Mouse (Mus musculus): ENCODE data around the gene Ppp1r18. TPM values are rescaled to one million over a fixed set of nuclear protein-coding genes. Genes with fewer than 3 reads are reported as not detected.

The Ppp1r18 gene
- polyA plus RNA-seq, 1 experiment from 2014 or later: 19.4 TPM

DNA sequence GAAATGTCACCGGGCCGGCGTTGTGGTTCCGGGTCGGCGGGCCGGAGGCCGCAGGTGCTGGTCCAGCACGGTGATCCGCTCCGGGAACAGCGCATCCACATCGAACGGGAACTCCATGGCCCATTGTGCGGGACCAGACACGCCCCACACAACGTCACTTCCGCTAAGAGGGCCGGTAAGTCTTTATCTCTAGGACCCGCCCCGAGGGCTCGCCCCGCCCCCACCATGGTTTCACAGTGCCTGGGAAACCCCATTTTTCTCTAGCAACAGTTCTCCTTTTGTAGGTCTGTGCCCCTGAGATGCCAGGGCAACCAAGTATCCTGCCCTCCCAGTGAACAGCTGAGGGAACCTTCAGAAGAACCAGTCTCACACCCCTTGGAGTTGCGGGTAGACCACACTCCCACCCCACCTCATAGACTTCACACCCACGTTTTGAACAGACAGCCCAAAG is 44.6 kb downstream of the Ppp1r18 start, which contains the start of gene Atat1:
Gene Atat1, minus strand, starts transcription at position 157 of the 451 bp plus-strand sequence.
- ATAC-seq (ENCODE audit: insufficient number of reproducible peaks, insufficient read depth, low FRiP score, low read depth): peak; percentile 83
- H3K4me1 ChIP-seq (ENCODE audit: control insufficient read depth in 2 of 2, insufficient read depth in 2 of 2, low read length in 2 of 2): peaks cover 7 to 16% of the 10 kb centered on the region in 2 experiments
- H3K36me3 ChIP-seq (ENCODE audit: control insufficient read depth, insufficient read depth, low read length): peaks cover 75% of the 10 kb centered on the region
- H3K27ac ChIP-seq (replicated peaks in 1 of 2; ENCODE audit: control insufficient read depth in 1 of 2, insufficient read depth in 1 of 2, low read depth in 2 of 2, low read length in 2 of 2): peak within 1 kb of the TSS; percentile 69 to 78
- peak within 1 kb of the TSS; percentile 86 for H3K9ac ChIP-seq (ENCODE audit: low read length)
- H3K9me3 ChIP-seq (ENCODE audit: control insufficient read depth, low read length): no peaks in the 10 kb centered on the region
- H3K4me3 ChIP-seq (ENCODE audit: control insufficient read depth in 1 of 2, insufficient read depth in 1 of 2, low read depth in 1 of 2, low read length in 2 of 2): peak within 1 kb of the TSS; percentile 75 to 97
- WGBS: 4% methylated on average over 25 of the region's 25 CpGs
- no peaks in the 10 kb centered on the region for H3K27me3 ChIP-seq (ENCODE audit: control insufficient read depth, insufficient read depth, low read length)
- peak within 1 kb of the TSS; percentile 81 for H3K4me2 ChIP-seq (ENCODE audit: low read length)

GRCm38 (mm10) chr17:35914975-35915374 is 49.6 kb downstream of the Ppp1r18 start:
- H3K4me2 ChIP-seq (ENCODE audit: low read length): peak overlapping the region; percentile 83
- ATAC-seq (ENCODE audit: insufficient number of reproducible peaks, insufficient read depth, low FRiP score, low read depth): no peak
- H3K9me3 ChIP-seq (ENCODE audit: control insufficient read depth, low read length): no peaks in the 10 kb centered on the region
- H3K27me3 ChIP-seq (ENCODE audit: control insufficient read depth, insufficient read depth, low read length): no peaks in the 10 kb centered on the region
- H3K9ac ChIP-seq (ENCODE audit: low read length): 0 out of 2 replicates have a peak overlapping the region, but pooled peaks have one; percentile 83
- peak overlapping the region in 1 of 2 experiments; percentile 75; a peak in 1 of 4 replicates for H3K4me3 ChIP-seq (ENCODE audit: control insufficient read depth in 1 of 2, insufficient read depth in 1 of 2, low read depth in 1 of 2, low read length in 2 of 2)
- 78% methylated on average over 6 of the region's 6 CpGs for WGBS
- H3K36me3 ChIP-seq (ENCODE audit: control insufficient read depth, insufficient read depth, low read length): peaks cover 48% of the 10 kb centered on the region
- peaks cover 8 to 19% of the 10 kb centered on the region in 2 experiments for H3K4me1 ChIP-seq (ENCODE audit: control insufficient read depth in 2 of 2, insufficient read depth in 2 of 2, low read length in 2 of 2)
- H3K27ac ChIP-seq (replicated peaks in 1 of 2; ENCODE audit: control insufficient read depth in 1 of 2, insufficient read depth in 1 of 2, low read depth in 2 of 2, low read length in 2 of 2): no peak overlapping the region

GRCm38 (mm10) chr17:35915538-35916296 is 50.3 kb downstream of the Ppp1r18 start:
- ATAC-seq (ENCODE audit: insufficient number of reproducible peaks, insufficient read depth, low FRiP score, low read depth): no peak; the same call in 1 of the 2 replicates
- Histone ChIP-seq H3K9me3 (ENCODE audit: control insufficient read depth, low read length) (no peaks in the 10 kb centered on the region), H3K27ac (replicated peaks in 1 of 2; ENCODE audit: control insufficient read depth in 1 of 2, insufficient read depth in 1 of 2, low read depth in 2 of 2, low read length in 2 of 2) (peak overlapping the region; percentile 61 to 96), H3K36me3 (ENCODE audit: control insufficient read depth, insufficient read depth, low read length) (peaks cover 48% of the 10 kb centered on the region), H3K27me3 (ENCODE audit: control insufficient read depth, insufficient read depth, low read length) (no peaks in the 10 kb centered on the region), H3K9ac (ENCODE audit: low read length) (peak overlapping the region; percentile 83), H3K4me1 (ENCODE audit: control insufficient read depth in 2 of 2, insufficient read depth in 2 of 2, low read length in 2 of 2) (peaks cover 6 to 24% of the 10 kb centered on the region in 2 experiments), H3K4me3 (ENCODE audit: control insufficient read depth in 1 of 2, insufficient read depth in 1 of 2, low read depth in 1 of 2, low read length in 2 of 2) (peak overlapping the region; percentile 75), H3K4me2 (ENCODE audit: low read length) (peak overlapping the region; percentile 83)
- 2% methylated on average over 28 of the region's 28 CpGs for WGBS

DNA sequence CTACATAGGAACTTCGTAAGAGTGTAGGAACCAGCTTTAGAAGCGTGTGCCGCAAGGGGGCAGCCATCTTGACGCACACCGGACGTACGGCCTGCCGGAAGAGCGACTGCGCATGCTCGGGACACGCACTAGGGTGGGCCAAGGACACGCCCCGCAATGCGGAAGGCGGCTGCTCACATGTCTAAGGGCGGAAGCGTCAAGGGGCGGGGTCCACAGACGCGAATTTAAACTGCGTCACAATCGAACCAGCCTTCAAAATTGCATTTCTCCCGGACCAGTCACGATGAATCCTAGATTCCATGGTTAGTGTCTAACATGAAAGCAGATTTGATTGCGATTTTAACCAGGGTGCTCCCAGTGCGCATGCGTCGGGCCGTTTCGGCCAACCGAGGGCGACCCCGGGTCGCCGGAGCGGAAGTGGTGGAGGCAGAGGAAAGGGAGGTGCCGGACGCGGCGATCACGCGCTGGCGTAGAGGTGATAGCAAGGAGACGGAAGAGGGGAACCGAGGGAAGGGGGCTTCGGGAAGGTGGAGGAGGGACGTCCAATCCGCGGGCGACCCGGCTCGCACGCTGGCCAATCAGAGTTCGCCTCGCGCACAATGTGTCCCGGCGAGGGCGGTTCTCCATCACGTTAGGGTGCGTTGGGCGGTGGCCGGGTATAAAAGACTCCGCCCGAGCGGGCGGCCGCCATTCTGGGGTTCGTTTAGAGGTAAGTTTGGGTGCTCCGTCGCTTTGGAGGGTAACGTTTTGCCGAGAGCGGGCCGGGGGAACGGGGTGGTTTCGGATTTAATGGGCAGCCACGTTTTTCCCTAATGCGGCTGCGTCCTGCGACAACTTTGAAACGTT is 51.1 kb downstream of the Ppp1r18 start, which contains the start of the genes Mrps18b and Ppp1r10:
Gene Mrps18b, minus strand, starts transcription at position 93 of the 846 bp plus-strand sequence.
Gene Ppp1r10, plus strand, starts transcription at position 138 of the 846 bp plus-strand sequence.
- no peaks in the 10 kb centered on the region for H3K27me3 ChIP-seq (ENCODE audit: control insufficient read depth, insufficient read depth, low read length)
- H3K27ac ChIP-seq (replicated peaks in 1 of 2; ENCODE audit: control insufficient read depth in 1 of 2, insufficient read depth in 1 of 2, low read depth in 2 of 2, low read length in 2 of 2): peak within 1 kb of the TSS; percentile 96 to 98
- peaks cover 40% of the 10 kb centered on the region for H3K36me3 ChIP-seq (ENCODE audit: control insufficient read depth, insufficient read depth, low read length)
- peaks cover 6 to 32% of the 10 kb centered on the region in 2 experiments for H3K4me1 ChIP-seq (ENCODE audit: control insufficient read depth in 2 of 2, insufficient read depth in 2 of 2, low read length in 2 of 2)
- peak; percentile 92 for ATAC-seq (ENCODE audit: insufficient number of reproducible peaks, insufficient read depth, low FRiP score, low read depth)
- H3K4me2 ChIP-seq (ENCODE audit: low read length): peak within 1 kb of the TSS; percentile 88
- peak within 1 kb of the TSS; percentile 75 to 91 for H3K4me3 ChIP-seq (ENCODE audit: control insufficient read depth in 1 of 2, insufficient read depth in 1 of 2, low read depth in 1 of 2, low read length in 2 of 2)
- WGBS: under 1% methylated on average over 82 of the region's 83 CpGs
- H3K9ac ChIP-seq (ENCODE audit: low read length): peak within 1 kb of the TSS; percentile 97
- H3K9me3 ChIP-seq (ENCODE audit: control insufficient read depth, low read length): no peaks in the 10 kb centered on the region

DNA sequence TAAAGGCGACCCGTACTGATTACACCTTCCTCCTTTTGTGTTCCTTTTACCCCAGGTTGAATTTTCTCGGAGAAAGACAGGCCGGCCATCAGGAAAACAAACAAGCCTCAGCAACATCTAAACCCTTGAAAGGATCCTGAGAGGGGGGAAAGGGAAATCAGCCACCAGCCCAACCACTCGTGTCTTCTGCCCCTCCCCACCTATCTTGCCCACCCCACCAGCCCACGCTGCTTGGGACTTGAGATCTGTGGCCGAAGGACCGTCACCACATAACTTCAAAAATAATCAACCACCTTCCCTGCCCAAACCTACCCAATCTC is 51.7 kb downstream of the Ppp1r18 start:
- WGBS: 1% methylated on average over 8 of the region's 8 CpGs
- H3K36me3 ChIP-seq (ENCODE audit: control insufficient read depth, insufficient read depth, low read length): peaks cover 34% of the 10 kb centered on the region
- peak overlapping the region; percentile 97 for H3K9ac ChIP-seq (ENCODE audit: low read length)
- peak overlapping the region; percentile 88 for H3K4me2 ChIP-seq (ENCODE audit: low read length)
- ATAC-seq (ENCODE audit: insufficient number of reproducible peaks, insufficient read depth, low FRiP score, low read depth): no peak
- H3K27ac ChIP-seq (replicated peaks in 1 of 2; ENCODE audit: control insufficient read depth in 1 of 2, insufficient read depth in 1 of 2, low read depth in 2 of 2, low read length in 2 of 2): peak overlapping the region; percentile 96 to 98
- peaks cover 6 to 36% of the 10 kb centered on the region in 2 experiments for H3K4me1 ChIP-seq (ENCODE audit: control insufficient read depth in 2 of 2, insufficient read depth in 2 of 2, low read length in 2 of 2)
- H3K4me3 ChIP-seq (ENCODE audit: control insufficient read depth in 1 of 2, insufficient read depth in 1 of 2, low read depth in 1 of 2, low read length in 2 of 2): peak overlapping the region; percentile 75 to 91
- H3K9me3 ChIP-seq (ENCODE audit: control insufficient read depth, low read length): no peaks in the 10 kb centered on the region
- H3K27me3 ChIP-seq (ENCODE audit: control insufficient read depth, insufficient read depth, low read length): no peaks in the 10 kb centered on the region

- peak overlapping the region; percentile 96 to 98 for H3K27ac ChIP-seq (replicated peaks in 1 of 2; ENCODE audit: control insufficient read depth in 1 of 2, insufficient read depth in 1 of 2, low read depth in 2 of 2, low read length in 2 of 2)
- no peaks in the 10 kb centered on the region for H3K27me3 ChIP-seq (ENCODE audit: control insufficient read depth, insufficient read depth, low read length)
- H3K4me2 ChIP-seq (ENCODE audit: low read length): peak overlapping the region; percentile 88
- ATAC-seq (ENCODE audit: insufficient number of reproducible peaks, insufficient read depth, low FRiP score, low read depth): no peak
- under 1% methylated on average over 13 of the region's 13 CpGs for WGBS
- H3K36me3 ChIP-seq (ENCODE audit: control insufficient read depth, insufficient read depth, low read length): peaks cover 28% of the 10 kb centered on the region
- H3K9ac ChIP-seq (ENCODE audit: low read length): peak overlapping the region; percentile 97
- H3K9me3 ChIP-seq (ENCODE audit: control insufficient read depth, low read length): no peaks in the 10 kb centered on the region
- peaks cover 6 to 36% of the 10 kb centered on the region in 2 experiments for H3K4me1 ChIP-seq (ENCODE audit: control insufficient read depth in 2 of 2, insufficient read depth in 2 of 2, low read length in 2 of 2)
- H3K4me3 ChIP-seq (ENCODE audit: control insufficient read depth in 1 of 2, insufficient read depth in 1 of 2, low read depth in 1 of 2, low read length in 2 of 2): peak overlapping the region; percentile 75 to 91
Observed at GRCm38 (mm10) chr17:35917463-35918251, 52.3 kb downstream of the Ppp1r18 start.

Measured in heart, embryonic 14.5 days (tissue).